Mouse (Mus musculus) stomach, embryonic 14.5 days (tissue): ENCODE measurements around the gene Ppa1. TPM values are rescaled to one million over a fixed set of nuclear protein-coding genes. Genes with fewer than 3 reads are reported as not detected.
A peak's percentile ranks its signal among the peaks of the same experiment; 100 is the strongest.

Experiments used
- ATAC-seq: fragments of 200-750 bp; cut with Nextera tagmentation; 2 replicates; pipeline ENCODE4 v1.8.0; 2017; ENCODE audit warnings: low read depth, moderate TSS enrichment; ENCODE audit not compliant: insufficient number of reproducible peaks, insufficient read depth, low FRiP score
- H3K27ac ChIP-seq: fragments of 300-500 bp; sonication (generic); 2 replicates; pipeline ENCODE4 v1.5.1; 2014; ENCODE audit warnings: mild to moderate bottlenecking, low read length, moderate library complexity, mixed read lengths
- H3K27me3 ChIP-seq: fragments of 300-500 bp; sonication (generic); 2 replicates; pipeline ENCODE4 v1.6.1; 2014; ENCODE audit warnings: low read length, control low read depth, mixed read lengths; ENCODE audit not compliant: control insufficient read depth, insufficient read depth
- H3K36me3 ChIP-seq: fragments of 300-500 bp; sonication (generic); 2 replicates; pipeline ENCODE4 v1.6.1; 2014; ENCODE audit warnings: mild to moderate bottlenecking, control low read depth, low read length, moderate library complexity, mixed read lengths; ENCODE audit not compliant: control insufficient read depth, insufficient read depth
- H3K4me1 ChIP-seq: fragments of 300-500 bp; sonication (generic); 2 replicates; pipeline ENCODE4 v1.6.1; 2014; ENCODE audit warnings: low read length, control low read depth, mixed read lengths; ENCODE audit not compliant: control insufficient read depth, insufficient read depth
- H3K4me2 ChIP-seq: fragments of 300-500 bp; sonication (generic); replicated peaks from 2 replicates; pipeline ENCODE4 v1.6.1; 2014; ENCODE audit warnings: low read depth, low read length, control low read depth
- H3K4me3 ChIP-seq: fragments of 300-500 bp; sonication (generic); 2 replicates; pipeline ENCODE4 v1.5.1; 2014; ENCODE audit warnings: low read depth, low read length, control low read depth
- H3K9ac ChIP-seq: fragments of 300-500 bp; sonication (generic); replicated peaks from 2 replicates; pipeline ENCODE4 v1.6.1; 2014; ENCODE audit warnings: low read depth, mild to moderate bottlenecking, control low read depth, low read length, moderate library complexity, mixed read lengths
- H3K9me3 ChIP-seq: fragments of 300-500 bp; sonication (generic); 2 replicates; pipeline ENCODE4 v1.6.1; 2016; ENCODE audit warnings: low read depth, low read length, control low read depth; ENCODE audit not compliant: control insufficient read depth
- WGBS: fragments of 180-500 bp; shearing (Covaris S2); extraction: QIAGEN DNeasy Blood & Tissue Kit; methylation state at CpG from one replicate; pipeline ENCODE4 v1.1.7; 2014; 5-methylcytosine and 5-hydroxymethylcytosine counted together
- polyA plus RNA-seq: library from polyadenylated mRNA; unstranded; fragments of >200 nt; fragmentation: Nextera tagmentation; extraction: Ambion mirVana; gene quantifications from 2 replicates; pipeline ENCODE4 v1.2.1, GENCODE M21; 2014

Ppa1 gene
- polyA plus RNA-seq, 1 experiment from 2014 or later: 145 TPM

DNA sequence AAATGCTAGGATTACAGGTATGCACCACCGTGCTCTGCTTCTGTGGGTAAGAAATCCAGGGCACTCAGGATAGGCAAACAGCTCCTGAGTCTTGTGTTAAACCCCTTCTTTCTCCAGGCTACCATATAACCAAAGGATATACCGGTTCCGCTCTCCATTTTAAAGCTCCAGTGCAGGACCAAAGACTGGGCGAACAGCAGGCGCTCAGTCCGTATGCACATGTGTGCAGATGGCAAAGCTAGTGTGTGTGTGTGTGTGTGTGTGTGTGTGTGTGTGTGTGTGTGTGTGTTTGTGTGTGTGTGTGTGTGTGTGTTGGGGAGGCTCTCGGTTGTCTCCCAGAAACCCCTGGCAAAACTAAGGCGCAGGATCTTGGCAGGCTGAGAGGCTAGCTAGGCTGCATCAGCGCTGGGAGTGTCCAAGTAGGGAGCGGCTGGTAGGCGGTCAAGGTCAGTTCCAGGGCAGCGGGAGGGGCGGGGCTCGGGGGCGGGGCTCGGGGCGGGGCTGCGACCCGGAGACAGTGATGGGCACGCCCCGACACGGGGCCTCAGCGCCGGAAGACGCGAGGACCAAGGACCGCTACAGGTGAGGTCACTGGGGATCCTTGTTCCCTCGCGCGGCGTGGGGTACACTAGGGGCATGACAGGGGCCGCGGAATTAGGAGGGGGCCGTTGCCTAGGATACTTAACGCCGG lies 66.6 kb downstream of the Ppa1 start, which contains the start of gene Aifm2:
Gene Aifm2 (plus strand): TSS at position 493 of the 691 bp plus-strand sequence.
- peak; percentile 93 for ATAC-seq
- Histone ChIP-seq H3K4me2 (peak within 1 kb of the TSS; percentile 89), H3K4me3 (peak within 1 kb of the TSS; percentile 53), H3K4me1 (peaks cover 10% of the 10 kb centered on the region), H3K9ac (peak within 1 kb of the TSS; percentile 30; the same call in 1 of the 2 replicates), H3K36me3 (no peaks in the 10 kb centered on the region), H3K27ac (0 out of 2 replicates have a peak within 1 kb of the TSS, but pooled peaks have one; percentile 23), H3K27me3 (no peaks in the 10 kb centered on the region), H3K9me3 (no peaks in the 10 kb centered on the region)
- 11% methylated on average over 35 of the region's 36 CpGs for WGBS

GRCm38 (mm10) chr10:61715462-61715837 lies 67.1 kb downstream of the Ppa1 start:
- Histone ChIP-seq H3K36me3 (no peaks in the 10 kb centered on the region), H3K9me3 (no peaks in the 10 kb centered on the region), H3K27ac (no peak overlapping the region), H3K9ac (peak overlapping the region; percentile 30; the same call in 1 of the 2 replicates), H3K4me1 (peaks cover 10% of the 10 kb centered on the region), H3K27me3 (no peaks in the 10 kb centered on the region), H3K4me3 (peak overlapping the region; percentile 53), H3K4me2 (peak overlapping the region; percentile 89)
- under 1% methylated on average over 11 of the region's 11 CpGs for WGBS
- no peak; the same call in 1 of the 2 replicates for ATAC-seq

DNA sequence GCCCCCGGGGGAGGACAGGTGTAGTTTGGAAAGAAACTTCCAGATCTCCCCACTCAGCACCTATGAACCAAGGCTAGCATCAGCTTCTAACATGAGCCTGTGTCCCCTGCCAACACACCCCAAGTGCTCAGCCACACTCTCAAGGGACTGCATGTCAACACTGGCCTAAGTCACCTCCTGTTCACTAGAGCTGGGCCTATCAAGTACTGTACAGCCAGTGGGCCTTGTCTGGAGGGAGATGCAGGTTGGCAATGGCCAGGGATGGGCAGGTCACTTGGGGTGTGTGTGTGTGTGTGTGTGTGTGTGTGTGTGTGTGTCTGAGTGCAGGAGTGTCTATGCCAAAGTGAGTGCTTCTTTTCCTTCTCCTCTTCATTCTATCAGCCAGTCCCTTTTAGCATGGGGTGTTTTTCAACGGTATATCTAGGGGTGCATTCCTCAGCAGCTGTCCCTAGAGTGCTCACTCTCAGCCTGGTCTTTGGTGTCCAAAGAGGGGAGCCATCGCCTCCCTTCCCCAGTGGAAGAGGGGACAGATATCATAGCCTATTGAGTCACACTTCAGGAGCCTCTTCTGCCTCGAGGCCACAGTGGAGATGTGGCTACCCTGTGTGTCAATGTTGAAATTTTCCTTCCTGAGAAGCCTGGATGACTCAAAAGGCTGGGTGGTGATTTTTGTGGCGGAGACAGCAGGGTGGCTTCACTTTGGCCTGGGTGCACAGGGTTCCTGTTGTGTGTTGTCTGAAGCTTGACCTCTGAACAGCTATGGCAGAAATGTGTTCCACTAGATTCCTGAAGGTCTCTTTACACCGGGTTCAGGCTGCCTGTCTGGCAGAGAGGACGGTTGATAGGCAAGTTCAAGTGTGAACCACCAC lies 67.9 kb downstream of the Ppa1 start:
- Histone ChIP-seq H3K36me3 (no peaks in the 10 kb centered on the region), H3K27me3 (no peaks in the 10 kb centered on the region), H3K4me1 (peaks cover 10% of the 10 kb centered on the region), H3K9me3 (no peaks in the 10 kb centered on the region), H3K4me3 (peak overlapping the region; percentile 53), H3K9ac (0 out of 2 replicates have a peak overlapping the region, but pooled peaks have one; percentile 30), H3K27ac (no peak overlapping the region), H3K4me2 (peak overlapping the region; percentile 89)
- WGBS: 75% methylated on average over 7 of the region's 7 CpGs
- no peak for ATAC-seq

GRCm38 (mm10) chr10:61717406-61718296 lies 69.3 kb downstream of the Ppa1 start:
- Histone ChIP-seq H3K9ac (no peak overlapping the region), H3K4me1 (peaks cover 10% of the 10 kb centered on the region), H3K4me3 (no peak overlapping the region), H3K36me3 (no peaks in the 10 kb centered on the region), H3K4me2 (no peak overlapping the region), H3K9me3 (no peaks in the 10 kb centered on the region), H3K27ac (no peak overlapping the region), H3K27me3 (no peaks in the 10 kb centered on the region)
- ATAC-seq: no peak
- 92% methylated on average over 12 of the region's 12 CpGs for WGBS

DNA sequence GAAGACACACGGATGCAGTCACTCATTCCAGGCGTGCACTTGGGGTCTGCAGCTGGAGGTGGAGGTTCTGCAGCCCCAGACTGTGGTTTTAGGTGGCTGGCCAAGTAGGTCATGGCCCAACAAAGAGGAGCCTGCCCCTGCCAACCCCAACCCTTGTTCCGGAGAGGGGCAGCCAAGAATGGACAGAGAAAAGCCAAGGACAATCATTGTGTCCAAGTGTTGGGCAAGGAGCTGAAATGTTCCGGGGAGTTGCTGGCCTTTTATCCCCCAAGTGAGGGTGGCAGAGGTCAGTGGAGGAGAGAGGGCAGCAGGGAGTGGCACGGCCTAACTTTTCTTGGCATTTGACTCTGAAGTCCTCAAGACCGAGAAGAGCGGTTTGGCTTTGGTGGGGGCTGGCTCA lies 72.0 kb downstream of the Ppa1 start:
- no peak for ATAC-seq
- Histone ChIP-seq H3K9me3 (no peaks in the 10 kb centered on the region), H3K36me3 (no peaks in the 10 kb centered on the region), H3K4me3 (no peak overlapping the region), H3K27me3 (no peaks in the 10 kb centered on the region), H3K4me1 (peaks cover 7% of the 10 kb centered on the region; the same call in 1 of the 2 replicates), H3K9ac (no peak overlapping the region), H3K4me2 (no peak overlapping the region), H3K27ac (no peak overlapping the region)
- WGBS: 87% methylated on average over 7 of the region's 7 CpGs

DNA sequence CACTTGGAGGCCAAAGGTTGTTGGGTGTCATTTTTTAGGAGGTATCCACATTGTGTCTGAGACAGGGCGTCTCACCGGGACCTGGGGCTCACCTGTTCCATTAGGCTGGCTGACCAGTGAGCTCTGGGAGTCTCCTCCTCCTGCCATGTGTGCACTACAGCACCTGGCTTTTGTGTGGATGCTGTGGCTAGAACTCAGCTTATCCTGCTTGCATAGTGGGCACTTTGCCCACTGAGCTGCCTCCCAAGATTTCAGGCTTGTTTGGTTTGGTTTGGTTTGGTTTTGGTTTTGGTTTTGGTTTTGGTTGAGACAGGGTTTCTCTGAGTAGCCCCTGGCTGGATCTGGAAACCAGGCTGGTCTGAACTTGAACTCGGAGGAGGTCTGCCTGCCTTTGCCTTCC lies 73.9 kb downstream of the Ppa1 start:
- H3K4me3 ChIP-seq: no peak overlapping the region
- no peak overlapping the region for H3K4me2 ChIP-seq
- H3K36me3 ChIP-seq: no peaks in the 10 kb centered on the region
- no peak overlapping the region for H3K27ac ChIP-seq
- ATAC-seq: no peak
- H3K27me3 ChIP-seq: no peaks in the 10 kb centered on the region
- no peaks in the 10 kb centered on the region for H3K9me3 ChIP-seq
- WGBS: 69% methylated on average over 3 of the region's 3 CpGs
- no peak overlapping the region for H3K9ac ChIP-seq
- no peaks in the 10 kb centered on the region for H3K4me1 ChIP-seq

DNA sequence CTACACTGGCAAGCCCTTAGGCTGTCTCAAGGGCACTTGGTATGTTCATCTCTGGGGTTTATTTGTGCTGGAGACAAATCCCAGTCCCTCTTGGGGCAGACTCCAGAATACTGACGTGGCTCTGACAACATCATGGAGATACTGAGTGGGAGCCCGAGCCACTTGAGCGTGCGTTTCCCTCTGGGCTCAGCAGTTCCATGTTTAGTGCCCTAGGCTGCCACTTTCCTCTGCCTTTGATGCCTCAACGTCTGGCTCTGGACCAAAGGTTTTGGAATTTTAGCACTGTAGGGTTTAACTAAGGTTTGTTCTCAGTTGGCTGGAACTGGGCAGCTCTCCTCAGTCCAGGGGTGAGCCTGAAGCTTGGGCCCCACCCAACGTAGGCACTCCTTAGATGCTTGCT lies 74.9 kb downstream of the Ppa1 start:
- 69% methylated on average over 6 of the region's 6 CpGs for WGBS
- H3K27me3 ChIP-seq: no peaks in the 10 kb centered on the region
- no peaks in the 10 kb centered on the region for H3K36me3 ChIP-seq
- no peaks in the 10 kb centered on the region for H3K9me3 ChIP-seq
- H3K27ac ChIP-seq: no peak overlapping the region
- ATAC-seq: no peak
- no peak overlapping the region for H3K4me2 ChIP-seq
- no peaks in the 10 kb centered on the region for H3K4me1 ChIP-seq
- H3K9ac ChIP-seq: no peak overlapping the region
- no peak overlapping the region for H3K4me3 ChIP-seq
